Mouse (Mus musculus) embryonic facial prominence, embryonic 10.5 days (tissue): ENCODE measurements around the gene Pebp1. TPM values are rescaled to one million over a fixed set of nuclear protein-coding genes. Genes with fewer than 3 reads are reported as not detected.
"Not testable (repeated sequence)": the region's sequence is repeated elsewhere in the genome, so short reads cannot be mapped to it uniquely, and the experiment has no call there.

Source experiments
- DNase-seq: peaks from one replicate; pipeline ENCODE4 v3.0.0-alpha.2; 2017; ENCODE audit warnings: low spot score
- H3K27ac ChIP-seq: fragments of 300-500 bp; sonication (generic); replicated peaks from 2 replicates; pipeline ENCODE4 v1.5.1; 2016; ENCODE audit warnings: mild to moderate bottlenecking
- H3K27me3 ChIP-seq: fragments of 300-500 bp; sonication (generic); replicated peaks from 2 replicates; pipeline ENCODE4 v1.6.1; 2016; ENCODE audit warnings: low read depth, mild to moderate bottlenecking; ENCODE audit not compliant: poor library complexity, severe bottlenecking
- H3K36me3 ChIP-seq: fragments of 300-500 bp; sonication (generic); replicated peaks from 2 replicates; pipeline ENCODE4 v1.6.1; 2016; ENCODE audit warnings: mild to moderate bottlenecking, moderate library complexity
- H3K4me1 ChIP-seq: fragments of 300-500 bp; sonication (generic); 2 replicates; pipeline ENCODE4 v1.6.1; 2016
- H3K4me3 ChIP-seq: fragments of 300-500 bp; sonication (generic); 2 replicates; pipeline ENCODE4 v1.5.1; 2016; ENCODE audit warnings: mild to moderate bottlenecking, moderate library complexity
- H3K9me3 ChIP-seq: fragments of 300-500 bp; sonication (generic); 2 replicates; pipeline ENCODE4 v1.6.1; 2016; ENCODE audit warnings: mild to moderate bottlenecking
- WGBS: fragments of 180-500 bp; shearing (Covaris S2); methylation state at CpG from one replicate; pipeline ENCODE4 v1.1.7; 2016; 5-methylcytosine and 5-hydroxymethylcytosine counted together
- polyA plus RNA-seq: library from polyadenylated mRNA; unstranded; fragments of >200 nt; fragmentation: Nextera tagmentation; extraction: Ambion mirVana; gene quantifications from 2 replicates; pipeline ENCODE4 v1.2.1, GENCODE M21; 2016

Pebp1 gene
- polyA plus RNA-seq, 1 experiment from 2014 or later, result 895 TPM

- Histone ChIP-seq H3K9me3 (peaks cover 4% of the 10 kb centered on the region; the same call in 1 of the 2 replicates), H3K27me3 (no peaks in the 10 kb centered on the region), H3K4me1 (no peaks in the 10 kb centered on the region), H3K36me3 (no peaks in the 10 kb centered on the region), H3K4me3 (no peak overlapping the region), H3K27ac (no peak overlapping the region)
- DNase-seq, result peak; percentile 69
- 81% methylated on average over 7 of the region's 7 CpGs for WGBS
These were observed 17.5 kb upstream of the Pebp1 start for GRCm38 (mm10) chr5:117304947-117305346.

DNA sequence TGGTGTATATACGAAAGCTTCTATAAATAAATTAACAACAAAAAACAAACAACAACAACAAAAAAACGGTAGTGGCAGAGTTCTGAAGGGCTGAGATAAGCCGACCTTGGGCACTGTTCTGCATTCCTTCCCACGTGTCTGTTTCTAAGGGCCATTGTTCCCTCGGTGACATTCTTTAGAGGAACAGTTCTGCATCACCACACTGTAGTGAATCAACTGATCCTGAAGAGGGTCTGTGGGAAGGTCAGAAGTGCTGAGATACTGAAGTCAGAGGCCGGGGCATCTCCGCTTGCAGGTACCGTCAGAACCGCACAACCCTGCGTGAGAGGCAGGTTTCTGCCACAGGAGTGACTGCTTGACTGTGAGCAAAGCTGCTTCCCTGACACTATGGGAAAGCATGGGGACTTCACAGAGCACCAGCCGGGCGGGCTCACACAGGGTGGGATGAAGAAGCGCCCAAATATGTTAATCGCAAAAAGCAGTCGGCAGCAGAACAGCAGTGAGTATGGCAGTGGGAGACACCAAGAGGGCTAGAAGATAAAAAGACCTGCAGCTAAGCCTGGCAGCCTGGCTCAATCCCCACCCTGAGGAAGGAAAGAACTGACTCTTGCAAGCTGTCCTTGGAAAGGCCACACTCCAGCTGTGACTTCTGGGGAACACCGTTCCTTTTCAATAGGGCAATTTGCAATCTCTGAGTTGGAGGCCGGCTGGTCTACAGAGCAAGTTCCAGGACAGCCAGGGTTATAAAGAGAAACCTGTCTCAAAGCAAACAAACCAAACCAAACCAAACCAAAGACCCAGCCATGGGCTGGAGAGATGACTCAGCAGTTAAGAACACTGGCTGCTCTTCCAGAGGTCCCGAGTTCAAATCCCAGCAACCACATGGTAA, 16.5 kb upstream of the Pebp1 start:
- no peaks in the 10 kb centered on the region for H3K4me1 ChIP-seq
- H3K36me3 ChIP-seq, result no peaks in the 10 kb centered on the region
- H3K4me3 ChIP-seq, result no peak overlapping the region
- H3K27me3 ChIP-seq, result no peaks in the 10 kb centered on the region
- no peak overlapping the region for H3K27ac ChIP-seq
- no peak for DNase-seq
- 58% methylated on average over 18 of the region's 18 CpGs for WGBS
- H3K9me3 ChIP-seq, result peaks cover 4% of the 10 kb centered on the region; the same call in 1 of the 2 replicates

DNA sequence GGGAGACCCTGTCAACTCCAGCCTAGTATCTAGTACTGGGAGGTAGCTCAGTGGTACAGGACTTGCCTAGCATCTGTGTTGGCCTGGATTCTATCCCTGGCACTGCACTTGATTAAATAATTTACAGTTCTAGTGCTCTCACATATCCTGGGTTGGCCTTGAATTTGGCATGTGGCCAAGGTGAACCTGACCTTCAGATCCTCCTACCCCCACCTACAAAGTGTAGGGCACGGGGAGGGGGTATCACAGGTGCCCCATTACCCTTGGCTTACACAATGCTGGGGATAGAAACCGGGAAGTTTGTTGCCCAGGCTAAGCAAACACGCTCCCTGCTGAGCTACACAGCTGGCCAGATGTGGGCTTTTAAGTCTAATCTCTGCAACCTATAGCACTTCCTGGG, 15.5 kb upstream of the Pebp1 start:
- Histone ChIP-seq H3K4me1 (no peaks in the 10 kb centered on the region), H3K4me3 (no peak overlapping the region), H3K36me3 (no peaks in the 10 kb centered on the region), H3K27me3 (no peaks in the 10 kb centered on the region), H3K9me3 (peaks cover 4% of the 10 kb centered on the region; the same call in 1 of the 2 replicates), H3K27ac (no peak overlapping the region)
- 70% methylated on average over 3 of the region's 3 CpGs for WGBS
- DNase-seq, result no peak

- peaks cover 9% of the 10 kb centered on the region; the same call in 1 of the 2 replicates for H3K9me3 ChIP-seq
- no peaks in the 10 kb centered on the region for H3K36me3 ChIP-seq
- 93% methylated on average over 8 of the region's 8 CpGs for WGBS
- no peak overlapping the region for H3K27ac ChIP-seq
- no peaks in the 10 kb centered on the region for H3K4me1 ChIP-seq
- no peak for DNase-seq
- H3K27me3 ChIP-seq, result no peaks in the 10 kb centered on the region
- no peak overlapping the region for H3K4me3 ChIP-seq
These were observed 7.6 kb upstream of the Pebp1 start for GRCm38 (mm10) chr5:117295011-117295410.

GRCm38 (mm10) chr5:117293776-117294175, 6.4 kb upstream of the Pebp1 start:
- not testable (repeated sequence) for H3K36me3 ChIP-seq, H3K27me3 ChIP-seq, H3K27ac ChIP-seq, H3K4me1 ChIP-seq, H3K9me3 ChIP-seq, H3K4me3 ChIP-seq, DNase-seq
- 86% methylated on average over 3 of the region's 3 CpGs for WGBS

DNA sequence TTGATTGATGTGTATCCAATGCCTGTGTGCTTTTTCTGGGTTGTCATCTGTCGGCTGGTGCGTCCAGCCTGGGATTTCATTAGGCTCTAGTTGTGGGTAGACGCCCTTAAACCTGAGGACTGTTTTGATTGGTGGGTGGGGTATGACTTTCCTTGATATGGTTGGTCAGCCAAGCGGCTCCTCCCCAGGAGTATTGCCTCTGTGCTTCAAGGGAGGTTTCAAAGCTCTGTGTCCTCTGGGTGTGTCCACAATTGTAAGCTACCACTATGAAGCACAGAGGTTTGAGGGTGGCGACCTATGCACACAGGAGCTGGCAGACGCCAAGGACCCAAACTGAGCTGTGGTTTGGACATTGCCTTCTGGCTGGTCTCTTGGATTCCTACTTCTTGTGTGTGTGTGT, 5.1 kb upstream of the Pebp1 start:
- no peak overlapping the region for H3K27ac ChIP-seq
- H3K27me3 ChIP-seq, result peaks cover 9% of the 10 kb centered on the region; the same call in 1 of the 2 replicates
- peaks cover 9% of the 10 kb centered on the region; the same call in 1 of the 2 replicates for H3K9me3 ChIP-seq
- peaks cover 8% of the 10 kb centered on the region for H3K4me1 ChIP-seq
- no peak for DNase-seq
- H3K36me3 ChIP-seq, result no peaks in the 10 kb centered on the region
- H3K4me3 ChIP-seq, result no peak overlapping the region
- 81% methylated on average over 6 of the region's 6 CpGs for WGBS

GRCm38 (mm10) chr5:117291312-117291711, 3.9 kb upstream of the Pebp1 start:
- peaks cover 11% of the 10 kb centered on the region for H3K4me1 ChIP-seq
- H3K27ac ChIP-seq, result no peak overlapping the region
- peaks cover 9% of the 10 kb centered on the region; the same call in 1 of the 2 replicates for H3K27me3 ChIP-seq
- no peak overlapping the region for H3K4me3 ChIP-seq
- no peak for DNase-seq
- no peaks in the 10 kb centered on the region for H3K36me3 ChIP-seq
- H3K9me3 ChIP-seq, result peaks cover 9% of the 10 kb centered on the region; the same call in 1 of the 2 replicates
- whole genome bisulfite sequencing, result 88% methylated on average over 3 of the region's 3 CpGs

- 90% methylated on average over 2 of the region's 2 CpGs for WGBS
- no peak overlapping the region for H3K4me3 ChIP-seq
- H3K27me3 ChIP-seq, result peaks cover 9% of the 10 kb centered on the region; the same call in 1 of the 2 replicates
- no peak for DNase-seq
- H3K27ac ChIP-seq, result no peak overlapping the region
- peaks cover 9% of the 10 kb centered on the region; the same call in 1 of the 2 replicates for H3K9me3 ChIP-seq
- H3K4me1 ChIP-seq, result peaks cover 24% of the 10 kb centered on the region
- peaks cover 9% of the 10 kb centered on the region for H3K36me3 ChIP-seq
These were observed 2.7 kb upstream of the Pebp1 start for GRCm38 (mm10) chr5:117290081-117290480.

DNA sequence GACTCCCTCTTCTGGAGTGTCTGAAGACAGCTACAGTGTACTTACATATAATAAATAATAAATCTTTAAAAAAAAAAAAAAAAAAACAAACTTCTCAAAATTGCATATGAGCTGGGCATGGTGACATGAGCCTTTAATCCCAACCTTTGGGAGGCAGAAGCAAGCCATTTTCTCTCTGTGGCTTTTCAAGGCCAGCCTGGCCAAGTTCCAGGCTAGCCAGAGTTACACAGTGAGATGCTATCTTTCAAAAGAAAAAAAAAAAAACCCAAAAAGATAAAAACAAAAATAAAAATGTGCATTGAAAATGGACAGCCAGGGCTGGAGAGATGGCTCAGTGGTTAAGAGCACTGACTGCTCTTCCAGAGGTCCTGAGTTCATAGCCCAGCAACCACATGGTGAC, 2.2 kb upstream of the Pebp1 start:
- no peak for DNase-seq
- peaks cover 28% of the 10 kb centered on the region for H3K4me1 ChIP-seq
- no peak overlapping the region for H3K4me3 ChIP-seq
- H3K9me3 ChIP-seq, result peaks cover 9% of the 10 kb centered on the region; the same call in 1 of the 2 replicates
- no peak overlapping the region for H3K27ac ChIP-seq
- H3K36me3 ChIP-seq, result peaks cover 13% of the 10 kb centered on the region
- peaks cover 9% of the 10 kb centered on the region; the same call in 1 of the 2 replicates for H3K27me3 ChIP-seq

DNA sequence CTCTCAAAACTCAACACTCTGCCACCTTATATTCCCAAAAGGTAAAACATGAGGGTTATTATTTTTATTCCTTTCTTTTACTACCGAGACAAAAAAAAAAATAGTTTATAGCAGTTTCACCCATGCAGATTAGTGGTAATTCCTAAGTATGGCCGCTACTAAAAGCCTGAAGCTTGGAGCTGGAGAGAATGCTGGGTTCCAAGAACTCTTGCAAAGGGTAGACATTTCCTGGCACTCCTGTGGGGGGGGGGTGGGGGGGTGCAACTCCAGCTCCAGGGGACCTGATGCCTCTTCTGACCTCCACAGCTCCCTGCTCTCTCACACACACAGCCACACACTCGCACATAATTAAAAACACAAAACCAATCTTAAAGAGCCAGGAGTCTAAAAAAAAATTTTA, 1.1 kb downstream of the Pebp1 start:
- H3K36me3 ChIP-seq, result peaks cover 43% of the 10 kb centered on the region
- H3K9me3 ChIP-seq, result peaks cover 4% of the 10 kb centered on the region; the same call in 1 of the 2 replicates
- peaks cover 30% of the 10 kb centered on the region for H3K4me1 ChIP-seq
- H3K27ac ChIP-seq, result peak overlapping the region; percentile 93
- H3K4me3 ChIP-seq, result peak overlapping the region; percentile 88
- WGBS, result 51% methylated on average over 3 of the region's 3 CpGs
- no peak for DNase-seq
- H3K27me3 ChIP-seq, result peaks cover 9% of the 10 kb centered on the region; the same call in 1 of the 2 replicates

DNA sequence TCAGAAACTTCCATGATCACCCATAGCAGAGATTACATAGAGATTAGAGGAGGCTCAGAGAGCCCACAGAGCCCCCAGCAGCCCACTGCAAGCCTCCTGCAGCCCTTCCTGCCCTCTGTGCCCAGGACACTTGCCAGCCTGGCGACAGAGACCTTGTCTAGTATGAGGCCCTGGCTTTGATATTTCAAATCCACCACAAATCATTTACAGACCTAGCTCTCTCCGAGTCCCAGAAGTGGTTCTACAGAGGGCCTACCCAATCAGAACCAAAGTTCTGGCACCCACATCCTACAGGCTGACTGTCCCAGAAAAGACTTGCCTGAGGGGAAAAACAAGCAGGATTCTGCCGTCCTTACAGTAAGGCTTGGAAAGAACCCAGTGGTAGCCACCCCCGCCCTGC, 2.2 kb downstream of the Pebp1 start:
- Histone ChIP-seq H3K36me3 (peaks cover 53% of the 10 kb centered on the region), H3K9me3 (peaks cover 3% of the 10 kb centered on the region; the same call in 1 of the 2 replicates), H3K4me3 (peak overlapping the region; percentile 88; the same call in 1 of the 2 replicates), H3K27me3 (peaks cover 9% of the 10 kb centered on the region; the same call in 1 of the 2 replicates), H3K4me1 (peaks cover 30% of the 10 kb centered on the region), H3K27ac (0 out of 2 replicates have a peak overlapping the region, but pooled peaks have one; percentile 30)
- no peak for DNase-seq
- 79% methylated on average over 4 of the region's 4 CpGs for WGBS

GRCm38 (mm10) chr5:117284682-117285081, 2.7 kb downstream of the Pebp1 start:
- WGBS, result 90% methylated on average over 7 of the region's 7 CpGs
- Histone ChIP-seq H3K27me3 (peaks cover 9% of the 10 kb centered on the region; the same call in 1 of the 2 replicates), H3K4me1 (peaks cover 30% of the 10 kb centered on the region), H3K4me3 (no peak overlapping the region), H3K27ac (no peak overlapping the region), H3K36me3 (peaks cover 59% of the 10 kb centered on the region), H3K9me3 (no peaks in the 10 kb centered on the region)
- no peak for DNase-seq

DNA sequence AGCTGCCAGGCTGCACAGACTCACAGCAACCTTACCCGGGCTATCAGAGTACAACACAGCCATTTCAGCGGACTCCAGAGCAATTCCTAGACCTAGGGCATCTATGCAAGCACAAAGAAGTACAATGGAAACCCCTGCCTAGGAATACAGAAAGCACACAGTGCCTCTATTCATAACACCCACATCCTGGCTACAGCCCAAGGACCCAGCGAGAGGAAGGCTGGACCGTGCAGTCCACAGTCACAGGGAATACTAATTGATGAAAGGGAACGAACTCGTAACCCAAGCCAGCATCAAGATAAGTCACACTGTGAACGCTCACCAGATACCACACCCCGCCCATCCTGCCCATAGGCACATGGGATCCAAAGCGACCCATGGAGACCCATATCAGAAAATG, 3.4 kb downstream of the Pebp1 start:
- Histone ChIP-seq H3K4me1 (peaks cover 30% of the 10 kb centered on the region), H3K27me3 (peaks cover 8% of the 10 kb centered on the region; the same call in 1 of the 2 replicates), H3K9me3 (no peaks in the 10 kb centered on the region), H3K27ac (no peak overlapping the region), H3K36me3 (peaks cover 66% of the 10 kb centered on the region), H3K4me3 (no peak overlapping the region)
- 83% methylated on average over 9 of the region's 9 CpGs for WGBS
- no peak for DNase-seq
